Mouse (Mus musculus): ENCODE results near the gene Rfx4.

DNA sequence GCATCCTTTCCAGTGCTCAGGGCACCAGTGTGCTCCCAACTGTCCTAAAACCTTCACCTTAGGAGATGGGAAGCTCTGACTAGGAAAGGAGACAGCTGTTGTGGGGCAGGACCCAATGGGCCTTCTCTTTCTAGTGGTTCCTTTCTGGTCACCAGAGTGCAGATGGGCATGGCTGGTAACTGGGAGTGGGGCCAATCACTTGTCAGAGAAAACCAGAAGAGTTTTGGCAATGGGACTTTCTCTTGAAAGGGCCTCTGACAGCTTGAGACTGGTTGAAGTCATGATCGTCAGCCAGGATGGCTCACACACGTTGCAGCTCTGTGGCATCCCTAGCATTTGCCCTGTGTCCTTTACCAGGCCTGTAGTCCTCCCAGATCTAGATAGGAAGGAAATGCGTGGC is 152.1 kb downstream of the Rfx4 start:
- TF ChIP-seq CTCF (conservative IDR thresholded peaks at IDR 0.05; ENCODE audit: low read length) (no peak), NANOG (IDR thresholded peaks at IDR 0.05; ENCODE audit: borderline replicate concordance, low read length) (no peak)

All from E14TG2a.4 (cell line).